Mouse (Mus musculus): ENCODE measurements around the gene Slc25a29.
"Not testable (repeated sequence)": the region's sequence is repeated elsewhere in the genome, so short reads cannot be mapped to it uniquely, and the experiment has no call there.

The Slc25a29 gene

GRCm38 (mm10) chr12:108835840-108836409, at the start of gene Slc25a29, which contains the start of gene Slc25a47:
Gene Slc25a29 (minus strand): TSS chr12:108835883.
Gene Slc25a47 (plus strand): TSS chr12:108836046.
- peak; percentile 98 for DNase-seq

- no peak for DNase-seq
Observed at GRCm38 (mm10) chr12:108882776-108883175, 47.1 kb upstream of the Slc25a29 start.

- DNase-seq, result no peak
Observed at GRCm38 (mm10) chr12:108881192-108881591, 45.5 kb upstream of the Slc25a29 start.

GRCm38 (mm10) chr12:108880606-108881005, 44.9 kb upstream of the Slc25a29 start:
- DNase-seq, result no peak

- no peak for DNase-seq
Observed at GRCm38 (mm10) chr12:108879138-108879537, 43.5 kb upstream of the Slc25a29 start.

- no peak for DNase-seq
Observed at GRCm38 (mm10) chr12:108873122-108873521, 37.4 kb upstream of the Slc25a29 start.

GRCm38 (mm10) chr12:108869575-108869974, 33.9 kb upstream of the Slc25a29 start:
- DNase-seq, result no peak

GRCm38 (mm10) chr12:108865007-108865494, 29.4 kb upstream of the Slc25a29 start:
- DNase-seq, result no peak

GRCm38 (mm10) chr12:108858486-108858885, 22.8 kb upstream of the Slc25a29 start:
- no peak for DNase-seq

GRCm38 (mm10) chr12:108857589-108858184, 22.0 kb upstream of the Slc25a29 start:
- DNase-seq, result no peak

GRCm38 (mm10) chr12:108857109-108857508, 21.4 kb upstream of the Slc25a29 start:
- DNase-seq, result no peak

- DNase-seq, result no peak
Observed at GRCm38 (mm10) chr12:108856186-108856585, 20.5 kb upstream of the Slc25a29 start.

GRCm38 (mm10) chr12:108855081-108855480, 19.4 kb upstream of the Slc25a29 start:
- no peak for DNase-seq

GRCm38 (mm10) chr12:108852822-108853221, 17.1 kb upstream of the Slc25a29 start:
- no peak for DNase-seq

- DNase-seq, result no peak
Observed at GRCm38 (mm10) chr12:108850886-108851285, 15.2 kb upstream of the Slc25a29 start.

GRCm38 (mm10) chr12:108850129-108850528, 14.4 kb upstream of the Slc25a29 start:
- DNase-seq, result no peak

GRCm38 (mm10) chr12:108849488-108850022, 13.9 kb upstream of the Slc25a29 start:
- no peak for DNase-seq

- not testable (repeated sequence) for DNase-seq
Observed at GRCm38 (mm10) chr12:108848033-108848432, 12.3 kb upstream of the Slc25a29 start.

- DNase-seq, result no peak
Observed at GRCm38 (mm10) chr12:108842663-108843062, 7.0 kb upstream of the Slc25a29 start.

- DNase-seq, result no peak
Observed at GRCm38 (mm10) chr12:108841181-108841580, 5.5 kb upstream of the Slc25a29 start.

GRCm38 (mm10) chr12:108836722-108837121, 1.0 kb upstream of the Slc25a29 start:
- DNase-seq, result no peak

- no peak for DNase-seq
Observed at GRCm38 (mm10) chr12:108835208-108835839, 359 bp downstream of the Slc25a29 start.

- no peak for DNase-seq
Observed at GRCm38 (mm10) chr12:108834786-108835185, 897 bp downstream of the Slc25a29 start.

- no peak for DNase-seq
Observed at GRCm38 (mm10) chr12:108834337-108834736, 1.3 kb downstream of the Slc25a29 start.
